Mouse (Mus musculus) embryonic facial prominence, embryonic 15.5 days (tissue): ENCODE measurements around the gene Plek2. TPM values are rescaled to one million over a fixed set of nuclear protein-coding genes. Genes with fewer than 3 reads are reported as not detected.
"Not testable (repeated sequence)": the region's sequence is repeated elsewhere in the genome, so short reads cannot be mapped to it uniquely, and the experiment has no call there.

Experiments
- ATAC-seq: fragments of 200-750 bp; cut with Nextera tagmentation; 2 replicates; pipeline ENCODE4 v1.8.0; 2017; ENCODE audit warnings: low read depth, moderate TSS enrichment; ENCODE audit not compliant: insufficient number of reproducible peaks, low FRiP score, low TSS enrichment
- H3K27ac ChIP-seq: fragments of 300-500 bp; sonication (generic); replicated peaks from 2 replicates; pipeline ENCODE4 v1.5.1; 2015; ENCODE audit warnings: mild to moderate bottlenecking, inconsistent platforms
- H3K27me3 ChIP-seq: fragments of 300-500 bp; sonication (generic); 2 replicates; pipeline ENCODE4 v1.6.1; 2015; ENCODE audit warnings: inconsistent platforms
- H3K36me3 ChIP-seq: fragments of 300-500 bp; sonication (generic); 2 replicates; pipeline ENCODE4 v1.6.1; 2015; ENCODE audit warnings: mild to moderate bottlenecking, inconsistent platforms
- H3K4me1 ChIP-seq: fragments of 300-500 bp; sonication (generic); 2 replicates; pipeline ENCODE4 v1.6.1; 2015; ENCODE audit warnings: inconsistent platforms
- H3K4me2 ChIP-seq: fragments of 300-500 bp; sonication (generic); replicated peaks from 2 replicates; pipeline ENCODE4 v1.6.1; 2015; ENCODE audit warnings: mild to moderate bottlenecking, inconsistent platforms
- H3K4me3 ChIP-seq: fragments of 300-500 bp; sonication (generic); replicated peaks from 2 replicates; pipeline ENCODE4 v1.5.1; 2015; ENCODE audit warnings: mild to moderate bottlenecking, inconsistent platforms
- H3K9ac ChIP-seq: fragments of 300-500 bp; sonication (generic); 2 replicates; pipeline ENCODE4 v1.6.1; 2015; ENCODE audit warnings: inconsistent platforms
- H3K9me3 ChIP-seq: fragments of 300-500 bp; sonication (generic); replicated peaks from 2 replicates; pipeline ENCODE4 v1.6.1; 2016; ENCODE audit warnings: inconsistent platforms
- WGBS: fragments of 180-500 bp; shearing (Covaris S2); methylation state at CpG from one replicate; pipeline ENCODE4 v1.1.7; 2015; 5-methylcytosine and 5-hydroxymethylcytosine counted together
- polyA plus RNA-seq: library from polyadenylated mRNA; unstranded; fragments of >200 nt; fragmentation: Nextera tagmentation; extraction: Ambion mirVana; gene quantifications from 2 replicates; pipeline ENCODE4 v1.2.1, GENCODE M21; 2015

The Plek2 gene
- polyA plus RNA-seq, 1 experiment from 2014 or later, result 9.1 TPM

DNA sequence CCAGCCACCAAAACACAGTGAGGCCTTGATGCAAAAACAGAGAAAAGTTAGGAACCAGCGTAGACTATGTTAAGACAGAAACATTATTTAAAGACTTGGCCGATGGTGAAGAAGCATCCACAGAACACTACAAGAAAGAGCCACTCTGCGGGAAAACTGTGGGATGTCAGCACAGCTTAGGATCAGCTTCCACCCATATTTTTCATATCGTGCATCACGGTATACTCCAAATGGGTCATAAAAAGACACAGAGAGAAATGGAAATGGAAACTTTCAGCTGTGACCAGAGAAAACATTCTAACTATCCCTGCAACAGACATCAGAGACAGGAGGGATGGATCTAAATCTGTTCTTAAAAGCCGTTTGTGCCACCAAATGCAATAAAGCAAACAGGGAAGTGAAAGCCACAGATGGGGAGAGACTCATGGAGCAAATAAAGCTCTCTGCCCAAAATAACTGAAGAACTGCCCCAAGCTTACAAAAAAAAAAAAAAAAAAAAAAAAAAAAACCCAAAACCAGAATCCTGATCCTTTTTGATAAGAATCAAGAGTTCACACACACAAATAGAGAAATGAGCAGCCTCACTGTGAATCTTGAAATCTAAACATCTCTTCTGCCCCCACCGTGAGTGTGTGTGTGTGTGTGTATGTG, 16.9 kb upstream of the Plek2 start:
- ATAC-seq, result no peak
- H3K4me2 ChIP-seq, result no peak overlapping the region
- no peak overlapping the region for H3K4me3 ChIP-seq
- H3K9ac ChIP-seq, result no peak overlapping the region
- 76% methylated on average over 7 of the region's 7 CpGs for WGBS
- H3K4me1 ChIP-seq, result peaks cover 9% of the 10 kb centered on the region; the same call in 1 of the 2 replicates
- no peaks in the 10 kb centered on the region for H3K27me3 ChIP-seq
- H3K36me3 ChIP-seq, result no peaks in the 10 kb centered on the region
- H3K27ac ChIP-seq, result no peak overlapping the region
- no peaks in the 10 kb centered on the region for H3K9me3 ChIP-seq

- H3K4me3 ChIP-seq, H3K9ac ChIP-seq, ATAC-seq, H3K4me2 ChIP-seq, H3K9me3 ChIP-seq, H3K27ac ChIP-seq, H3K27me3 ChIP-seq, H3K36me3 ChIP-seq: not testable (repeated sequence)
- H3K4me1 ChIP-seq, result peaks cover 13% of the 10 kb centered on the region; the same call in 1 of the 2 replicates
Observed at GRCm38 (mm10) chr12:78922977-78923376, 16.2 kb upstream of the Plek2 start.

- no peaks in the 10 kb centered on the region for H3K9me3 ChIP-seq
- H3K27me3 ChIP-seq, result no peaks in the 10 kb centered on the region
- H3K4me3 ChIP-seq, result no peak overlapping the region
- no peak overlapping the region for H3K4me2 ChIP-seq
- no peak overlapping the region for H3K9ac ChIP-seq
- 60% methylated on average over 3 of the region's 3 CpGs for WGBS
- H3K27ac ChIP-seq, result no peak overlapping the region
- H3K36me3 ChIP-seq, result no peaks in the 10 kb centered on the region
- H3K4me1 ChIP-seq, result peaks cover 13% of the 10 kb centered on the region; the same call in 1 of the 2 replicates
- no peak for ATAC-seq
Observed at GRCm38 (mm10) chr12:78922058-78922457, 15.3 kb upstream of the Plek2 start.

DNA sequence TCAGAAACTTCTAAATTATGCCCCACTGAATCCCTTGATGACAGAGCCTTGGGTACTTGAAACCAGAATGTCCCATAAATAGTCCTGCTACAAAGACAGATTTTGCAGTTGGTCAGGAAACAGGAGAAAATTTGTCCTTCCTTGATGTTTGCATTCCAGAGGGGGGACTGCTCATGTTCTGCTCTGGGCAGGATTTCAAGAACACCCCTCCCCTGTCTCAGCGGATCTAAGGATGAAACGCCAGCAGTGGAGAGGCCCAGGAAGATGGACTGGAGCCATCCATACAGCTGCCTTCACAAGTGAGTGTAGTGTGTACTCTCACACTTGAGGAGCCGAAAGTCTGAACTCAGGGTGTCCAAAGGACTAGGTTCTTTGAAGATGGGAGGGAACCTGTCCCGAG, 14.7 kb upstream of the Plek2 start:
- ATAC-seq, result peak; percentile 79
- Histone ChIP-seq H3K4me1 (peaks cover 13% of the 10 kb centered on the region; the same call in 1 of the 2 replicates), H3K9me3 (no peaks in the 10 kb centered on the region), H3K27ac (0 out of 2 replicates have a peak overlapping the region, but pooled peaks have one; percentile 22), H3K27me3 (no peaks in the 10 kb centered on the region), H3K4me2 (no peak overlapping the region), H3K36me3 (no peaks in the 10 kb centered on the region), H3K4me3 (no peak overlapping the region), H3K9ac (no peak overlapping the region)
- 41% methylated on average over 4 of the region's 4 CpGs for WGBS

GRCm38 (mm10) chr12:78919079-78919712, 12.4 kb upstream of the Plek2 start:
- peak; percentile 52; the same call in 1 of the 2 replicates for ATAC-seq
- Histone ChIP-seq H3K9me3 (no peaks in the 10 kb centered on the region), H3K9ac (no peak overlapping the region), H3K27me3 (no peaks in the 10 kb centered on the region; the same call in 1 of the 2 replicates), H3K4me2 (peak overlapping the region; percentile 28; the same call in 1 of the 2 replicates), H3K36me3 (no peaks in the 10 kb centered on the region), H3K4me1 (peaks cover 13% of the 10 kb centered on the region; the same call in 1 of the 2 replicates), H3K4me3 (peak overlapping the region; percentile 4; the same call in 1 of the 2 replicates), H3K27ac (no peak overlapping the region)
- 19% methylated on average over 16 of the region's 16 CpGs for WGBS

DNA sequence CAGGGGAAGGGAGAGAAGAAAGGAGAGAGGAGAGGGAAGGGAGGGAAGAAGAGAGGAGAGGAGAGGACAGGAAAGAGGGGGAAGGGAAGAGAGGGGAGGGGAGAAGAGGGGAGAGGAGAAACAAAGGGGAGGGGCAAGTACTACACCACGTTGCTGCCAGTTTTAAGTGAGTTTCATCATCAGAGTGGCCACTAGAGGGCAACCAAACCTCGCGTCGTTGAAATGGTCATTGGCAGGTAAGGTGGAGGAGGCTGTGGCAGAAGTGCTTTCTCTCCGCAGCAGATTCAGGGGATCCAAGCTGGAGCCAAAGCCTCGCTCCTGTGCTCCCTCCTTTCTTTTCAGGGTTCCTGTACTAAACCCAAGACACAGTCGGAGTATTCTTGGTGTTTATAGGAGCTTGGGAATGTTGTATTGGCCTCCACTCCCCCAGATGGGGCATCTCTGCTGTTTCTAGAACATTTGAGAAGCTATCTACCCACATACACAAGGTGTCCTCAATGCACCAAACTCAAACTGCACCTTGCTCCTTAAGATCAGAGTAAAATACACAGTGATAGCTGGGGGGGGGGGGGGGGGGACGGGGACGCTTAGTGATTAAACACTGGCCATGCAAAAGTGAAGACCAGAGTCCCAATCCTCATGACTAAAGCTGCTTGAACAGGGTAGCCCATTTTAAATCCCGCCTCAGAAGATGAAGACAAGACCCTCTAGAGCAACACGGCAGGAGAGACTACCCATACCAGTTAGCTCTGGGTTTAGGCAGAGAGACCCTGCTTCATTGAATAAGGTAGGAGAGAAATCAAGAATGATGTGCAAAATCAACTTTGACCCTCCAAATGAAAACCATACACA, 11.7 kb upstream of the Plek2 start:
- Histone ChIP-seq H3K4me3 (peak overlapping the region; percentile 19; the same call in 1 of the 2 replicates), H3K4me1 (peaks cover 13% of the 10 kb centered on the region; the same call in 1 of the 2 replicates), H3K4me2 (peak overlapping the region; percentile 38), H3K9ac (no peak overlapping the region), H3K27me3 (no peaks in the 10 kb centered on the region; the same call in 1 of the 2 replicates), H3K27ac (no peak overlapping the region), H3K9me3 (no peaks in the 10 kb centered on the region), H3K36me3 (no peaks in the 10 kb centered on the region)
- 17% methylated on average over 11 of the region's 11 CpGs for WGBS
- ATAC-seq, result no peak

DNA sequence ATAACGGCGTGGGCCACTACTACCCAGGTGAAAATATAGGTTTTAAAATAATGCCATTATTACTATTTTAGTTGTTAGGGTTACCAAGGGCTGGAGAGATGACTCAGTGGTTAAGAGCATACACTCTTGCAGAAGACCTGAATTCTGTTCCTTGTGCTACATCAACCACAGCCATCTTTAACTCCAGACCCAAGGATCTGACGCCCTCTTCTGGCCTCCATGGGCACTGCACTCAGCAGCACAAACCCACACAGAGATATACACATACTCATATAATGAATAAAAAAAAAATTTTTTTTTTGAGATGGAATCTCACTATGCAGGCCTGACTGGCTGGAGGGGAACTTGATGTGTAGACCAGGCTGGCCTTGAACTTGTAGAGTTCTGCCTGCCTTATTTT, 9.5 kb upstream of the Plek2 start:
- no peak overlapping the region for H3K4me2 ChIP-seq
- ATAC-seq, result no peak
- H3K27me3 ChIP-seq, result peaks cover 7% of the 10 kb centered on the region
- no peak overlapping the region for H3K27ac ChIP-seq
- no peaks in the 10 kb centered on the region for H3K9me3 ChIP-seq
- H3K4me1 ChIP-seq, result peaks cover 20% of the 10 kb centered on the region
- H3K9ac ChIP-seq, result no peak overlapping the region
- H3K36me3 ChIP-seq, result no peaks in the 10 kb centered on the region
- 77% methylated on average over 3 of the region's 3 CpGs for WGBS
- no peak overlapping the region for H3K4me3 ChIP-seq

- H3K9me3 ChIP-seq, result no peaks in the 10 kb centered on the region
- WGBS, result 75% methylated on average over 3 of the region's 3 CpGs
- no peaks in the 10 kb centered on the region for H3K36me3 ChIP-seq
- no peak for ATAC-seq
- peaks cover 25% of the 10 kb centered on the region for H3K4me1 ChIP-seq
- H3K4me3 ChIP-seq, result no peak overlapping the region
- H3K4me2 ChIP-seq, result no peak overlapping the region
- no peak overlapping the region for H3K27ac ChIP-seq
- peaks cover 14% of the 10 kb centered on the region for H3K27me3 ChIP-seq
- no peak overlapping the region for H3K9ac ChIP-seq
Observed at GRCm38 (mm10) chr12:78915561-78915960, 8.8 kb upstream of the Plek2 start.

- Histone ChIP-seq H3K27ac (no peak overlapping the region), H3K9ac (no peak overlapping the region), H3K9me3 (no peaks in the 10 kb centered on the region), H3K4me3 (no peak overlapping the region), H3K27me3 (peaks cover 23% of the 10 kb centered on the region), H3K4me1 (peaks cover 27% of the 10 kb centered on the region), H3K4me2 (no peak overlapping the region), H3K36me3 (no peaks in the 10 kb centered on the region)
- ATAC-seq, result no peak
- 85% methylated on average over 4 of the region's 4 CpGs for WGBS
Observed at GRCm38 (mm10) chr12:78914458-78914857, 7.7 kb upstream of the Plek2 start.

- WGBS, result under 1% methylated on average over 37 of the region's 37 CpGs
- Histone ChIP-seq H3K27ac (no peak overlapping the region), H3K9ac (no peak overlapping the region), H3K4me2 (peak overlapping the region; percentile 64), H3K4me3 (peak overlapping the region; percentile 41), H3K27me3 (peaks cover 41% of the 10 kb centered on the region), H3K36me3 (no peaks in the 10 kb centered on the region), H3K9me3 (no peaks in the 10 kb centered on the region), H3K4me1 (peaks cover 25% of the 10 kb centered on the region)
- peak; percentile 74; the same call in 1 of the 2 replicates for ATAC-seq
Observed at GRCm38 (mm10) chr12:78911707-78912417, 5.1 kb upstream of the Plek2 start.
